Mouse (Mus musculus): ENCODE results near the gene Vmn1r166. TPM values are rescaled to one million over a fixed set of nuclear protein-coding genes. Genes with fewer than 3 reads are reported as not detected.
"Not testable (repeated sequence)": the region's sequence is repeated elsewhere in the genome, so short reads cannot be mapped to it uniquely, and the experiment has no call there.

The Vmn1r166 gene
- polyA plus RNA-seq (2012; rRNA removed) = not detected in 2 replicates

GRCm38 (mm10) chr7:23251582-23251981, at the start of gene Vmn1r166:
Vmn1r166 (minus strand) TSS chr7:23251682.
- DNase-seq (ENCODE audit: low read depth) = not testable (repeated sequence)

- not testable (repeated sequence) for DNase-seq (ENCODE audit: low read depth)
These were observed 49.4 kb upstream of the Vmn1r166 start, which contains the start of gene Nlrp4e for GRCm38 (mm10) chr7:23300892-23301291. Nlrp4e (plus strand) TSS chr7:23301192.

GRCm38 (mm10) chr7:23278800-23279199, 27.3 kb upstream of the Vmn1r166 start, which contains the start of gene Gm6902:
Gm6902 (minus strand) TSS chr7:23278900.
- not testable (repeated sequence) for DNase-seq (ENCODE audit: low read depth)

- DNase-seq (ENCODE audit: low read depth) = not testable (repeated sequence)
These were observed 34.5 kb downstream of the Vmn1r166 start, which contains the start of gene Vmn1r165 for GRCm38 (mm10) chr7:23217032-23217431. Vmn1r165 (plus strand) TSS chr7:23217332.

Other genes with a start within 250 kb of the Vmn1r166 start
- gene Gm4216, start 231.8 kb downstream of the Vmn1r166 start, polyA plus RNA-seq (2012; rRNA removed) = not detected in 2 replicates
- gene Vmn1r163, start 196.1 kb downstream of the Vmn1r166 start, polyA plus RNA-seq (2012; rRNA removed) = not detected in 2 replicates
- not detected in 2 replicates for gene Gm8720, start 184.2 kb downstream of the Vmn1r166 start, polyA plus RNA-seq (2012; rRNA removed)
- not detected in 2 replicates for gene Gm10662, start 107.2 kb downstream of the Vmn1r166 start, polyA plus RNA-seq (2012; rRNA removed)
- gene Vmn1r165, start 34.4 kb downstream of the Vmn1r166 start, polyA plus RNA-seq (2012; rRNA removed) = not detected in 2 replicates
- gene Gm6902, start 27.2 kb upstream of the Vmn1r166 start, polyA plus RNA-seq (2012; rRNA removed) = not detected in 2 replicates
- gene Nlrp4e, start 49.5 kb upstream of the Vmn1r166 start, polyA plus RNA-seq (2012; rRNA removed) = not detected in 2 replicates
- gene Nlrp5, start 134.2 kb upstream of the Vmn1r166 start, polyA plus RNA-seq (2012; rRNA removed) = not detected in 2 replicates